Mouse (Mus musculus) urinary bladder, adult 2 months (tissue): ENCODE measurements around the gene Lin7a. TPM values are rescaled to one million over a fixed set of nuclear protein-coding genes. Genes with fewer than 3 reads are reported as not detected.
"Not testable (repeated sequence)": the region's sequence is repeated elsewhere in the genome, so short reads cannot be mapped to it uniquely, and the experiment has no call there.

Experiments
- DNase-seq: peaks from one replicate; pipeline ENCODE4 v3.0.0; 2022; ENCODE audit warnings: low spot score
- polyA plus RNA-seq: library from polyadenylated mRNA; depleted of rRNA; stranded (reverse); fragments of >200 nt; gene quantifications from 2 replicates; pipeline ENCODE4 v1.2.3, GENCODE M21; 2012

Gene Lin7a
- polyA plus RNA-seq, 1 experiment, result 1.0 TPM

GRCm38 (mm10) chr10:107237076-107237475 lies 34.4 kb upstream of the Lin7a start:
- DNase-seq, result no peak

DNA sequence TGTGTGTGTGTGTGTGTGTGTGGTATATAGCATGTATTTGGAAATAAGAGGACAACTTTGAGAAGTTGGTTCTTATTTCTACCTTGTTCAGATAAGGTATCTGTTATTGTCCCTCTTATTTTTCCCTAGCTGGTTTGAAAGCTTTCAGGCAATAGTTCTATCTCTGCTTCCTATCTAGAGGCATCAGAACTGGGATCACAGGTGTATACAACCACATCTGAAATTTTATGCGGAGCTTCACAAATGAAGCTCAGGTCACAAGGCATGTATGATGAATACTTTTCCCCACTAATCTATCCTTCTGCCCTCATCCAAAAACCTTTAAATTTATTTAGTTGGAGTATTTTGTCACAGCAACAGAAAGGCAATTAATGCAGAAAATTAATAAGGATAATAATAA lies 33.8 kb upstream of the Lin7a start:
- no peak for DNase-seq

DNA sequence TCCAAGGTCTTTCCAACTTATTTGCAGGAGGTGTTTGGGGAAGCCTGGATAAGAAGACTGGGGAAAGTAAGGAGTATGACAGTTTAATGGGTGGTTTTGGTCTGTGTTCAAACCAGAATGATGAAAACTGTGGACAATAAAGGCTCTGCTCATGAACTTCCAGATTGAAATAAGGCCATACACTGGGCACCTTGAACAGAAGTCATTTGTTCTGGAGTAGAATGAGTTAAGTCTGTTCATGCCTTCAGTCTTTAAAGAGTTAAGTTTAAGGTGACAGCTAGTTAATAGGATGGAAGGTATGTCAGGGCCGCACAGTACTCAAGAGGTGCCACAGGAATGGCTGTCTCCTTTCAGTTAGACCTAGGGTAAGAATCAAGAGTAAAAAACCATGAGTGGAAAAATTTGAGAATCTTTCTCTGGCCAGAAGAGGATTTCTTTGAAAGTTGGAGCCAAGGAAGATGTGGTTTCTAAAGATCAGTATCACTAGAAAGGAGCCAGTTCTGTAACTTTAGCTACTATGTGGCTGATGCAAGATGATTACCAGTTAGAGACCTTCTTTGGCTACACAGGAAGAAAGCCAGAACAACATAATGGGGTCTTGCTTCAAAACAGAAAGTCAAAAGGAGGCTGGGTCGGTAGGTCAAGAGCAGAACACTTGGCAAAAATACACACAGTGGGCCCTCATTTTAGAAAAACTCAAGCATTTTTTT lies 33.2 kb upstream of the Lin7a start:
- no peak for DNase-seq

DNA sequence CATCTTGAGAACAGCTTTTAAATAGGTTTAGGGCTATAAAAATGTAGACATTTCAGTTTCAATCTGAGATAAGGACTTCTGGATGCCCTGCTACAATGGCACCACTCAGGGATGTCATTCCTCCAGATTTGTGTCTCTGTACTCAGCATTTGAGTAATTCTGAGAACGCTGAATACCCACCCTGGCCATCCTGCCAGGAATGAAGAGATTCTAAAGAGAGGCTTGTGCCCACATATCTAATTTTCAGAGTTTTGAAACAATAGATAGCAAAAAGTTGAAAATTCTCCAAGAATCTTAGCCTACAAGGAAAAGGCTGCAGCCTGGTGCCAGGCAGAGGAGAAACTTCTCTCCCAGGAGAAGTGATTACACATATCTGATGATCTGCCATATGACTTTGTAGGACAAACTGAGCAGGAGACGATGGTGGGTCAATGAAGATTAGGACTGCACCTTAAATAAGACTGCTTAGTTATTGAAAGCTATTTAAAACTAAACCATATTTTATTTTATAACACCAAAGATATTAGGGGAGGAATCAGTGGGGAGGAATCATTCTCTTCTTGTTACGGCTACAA lies 32.5 kb upstream of the Lin7a start:
- no peak for DNase-seq

- DNase-seq, result no peak
Observed at GRCm38 (mm10) chr10:107239651-107240330, 31.7 kb upstream of the Lin7a start.

GRCm38 (mm10) chr10:107240446-107240845 lies 31.0 kb upstream of the Lin7a start:
- DNase-seq, result no peak

GRCm38 (mm10) chr10:107240986-107241385 lies 30.5 kb upstream of the Lin7a start:
- no peak for DNase-seq

GRCm38 (mm10) chr10:107241406-107241805 lies 30.1 kb upstream of the Lin7a start:
- no peak for DNase-seq

DNA sequence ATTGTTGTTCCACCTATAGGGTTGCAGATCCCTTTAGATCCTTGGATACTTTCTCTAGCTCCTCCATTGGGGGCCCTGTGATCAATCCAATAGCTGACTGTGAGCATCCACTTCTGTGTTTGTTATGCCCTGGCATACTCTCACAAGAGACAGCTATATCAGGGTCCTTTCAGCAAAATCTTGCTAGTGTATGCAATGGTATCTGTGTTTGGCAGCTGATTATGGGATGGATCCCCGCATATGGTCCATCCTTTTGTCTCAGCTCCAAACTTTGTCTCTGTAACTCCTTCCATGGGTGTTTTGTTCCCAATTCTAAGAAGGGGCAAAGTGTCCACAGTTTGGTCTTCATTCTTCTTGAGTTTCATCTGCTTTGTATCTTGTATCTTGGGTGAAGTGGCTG lies 29.5 kb upstream of the Lin7a start:
- DNase-seq, result not testable (repeated sequence)

- no peak for DNase-seq
Observed at GRCm38 (mm10) chr10:107242696-107243400, 28.6 kb upstream of the Lin7a start.

DNA sequence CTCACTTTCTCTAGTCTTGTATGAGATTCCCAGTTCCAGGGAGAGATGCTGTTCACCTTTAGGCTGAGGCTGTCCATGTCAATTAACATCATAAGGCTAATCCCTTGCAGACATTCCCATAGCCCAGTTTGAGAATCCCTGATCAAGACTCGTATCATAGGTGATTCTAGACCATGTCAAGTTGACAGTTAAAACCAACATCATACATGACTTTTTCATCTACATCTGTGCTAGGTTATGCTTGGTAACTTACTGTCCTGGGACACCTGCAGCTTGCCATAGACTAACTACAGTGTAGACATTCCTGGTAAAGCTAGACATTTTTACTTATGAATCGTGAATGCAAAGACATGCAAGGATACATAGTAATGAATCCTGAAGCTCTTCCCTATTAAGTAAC lies 27.3 kb upstream of the Lin7a start:
- DNase-seq, result no peak

DNA sequence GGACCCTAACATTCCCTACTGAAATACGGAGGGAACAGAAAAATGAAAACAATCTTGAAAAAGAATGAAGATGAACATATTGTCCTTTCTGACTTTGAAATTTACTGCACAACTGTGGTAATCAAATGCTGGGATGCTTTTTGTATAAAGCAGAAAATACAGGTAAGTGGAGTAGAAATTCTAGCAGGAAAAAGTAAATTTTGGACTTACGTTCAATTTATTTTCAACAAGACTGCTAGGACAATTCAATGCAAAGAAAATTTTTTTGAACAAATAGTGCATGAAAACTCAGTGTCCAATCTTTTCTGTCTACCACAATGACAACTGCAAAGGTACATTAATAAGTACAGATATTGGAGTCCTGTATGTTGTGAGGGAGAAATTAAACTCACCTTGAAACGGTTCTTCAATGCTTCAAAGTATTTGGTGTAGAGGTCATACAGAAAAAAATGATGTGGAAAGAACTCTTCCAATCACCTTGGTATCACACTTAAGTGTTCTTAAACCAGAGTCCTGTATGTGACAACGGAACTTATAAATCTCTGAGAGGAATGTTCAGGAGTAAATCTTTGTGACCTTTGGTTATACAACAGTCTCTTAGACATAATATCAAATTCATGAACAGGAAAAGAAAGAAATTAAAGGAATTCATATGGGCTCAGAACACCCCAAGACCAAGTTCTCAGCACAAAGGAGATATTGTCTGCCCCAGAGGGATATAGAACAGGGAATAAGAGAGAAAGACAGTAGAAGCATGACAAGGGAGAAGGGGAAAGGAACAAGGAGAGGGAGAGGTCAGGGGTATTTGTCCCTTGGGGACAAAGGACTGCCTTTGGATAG lies 26.6 kb upstream of the Lin7a start:
- DNase-seq, result no peak

DNA sequence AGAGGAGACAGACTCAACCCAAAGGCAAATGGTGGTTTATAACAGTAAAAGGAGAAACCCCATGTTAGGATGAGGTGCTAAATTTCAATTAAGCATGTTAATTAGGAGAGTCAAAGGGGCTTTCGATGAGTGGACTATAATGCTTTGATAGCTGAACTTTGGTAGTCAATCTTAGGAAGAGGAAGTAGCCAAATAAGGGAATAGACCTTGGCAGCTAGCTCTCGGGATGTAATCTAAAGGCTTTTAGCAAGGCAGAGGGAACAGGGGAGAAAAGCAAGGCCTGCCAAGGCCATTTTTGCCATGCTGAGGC lies 26.0 kb upstream of the Lin7a start:
- no peak for DNase-seq

- no peak for DNase-seq
Observed at GRCm38 (mm10) chr10:107245961-107246460, 25.5 kb upstream of the Lin7a start.

DNA sequence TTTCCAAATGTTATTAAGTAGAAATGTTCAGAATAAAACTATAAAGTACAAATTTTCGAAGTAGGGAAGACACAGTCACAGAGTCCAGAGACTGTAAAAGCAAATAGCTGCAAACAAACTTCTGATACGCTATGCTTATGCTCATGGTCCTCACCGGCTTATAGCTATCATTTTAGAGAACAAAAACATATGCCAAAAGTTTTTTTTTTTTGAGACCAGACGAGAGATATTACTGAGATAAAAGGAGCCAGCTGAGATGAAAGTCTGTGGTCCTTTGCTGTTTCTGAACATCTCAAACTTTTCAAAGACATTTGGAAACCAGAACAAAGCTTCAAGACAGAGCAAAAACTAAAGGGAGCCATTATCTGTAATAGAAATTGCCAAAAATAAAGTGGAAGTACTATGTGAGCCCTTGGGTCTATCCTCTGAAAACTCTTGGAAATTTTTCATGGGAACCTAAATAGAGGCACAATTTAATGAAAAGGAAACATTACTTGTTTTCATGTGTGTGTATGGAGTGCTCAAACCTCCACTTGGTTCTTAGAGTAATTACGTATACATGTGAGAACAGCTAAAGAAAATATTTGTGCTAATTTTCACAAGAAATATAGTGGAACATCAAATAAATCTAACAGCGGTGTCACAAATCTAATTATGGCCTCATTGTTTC lies 24.4 kb upstream of the Lin7a start:
- no peak for DNase-seq

DNA sequence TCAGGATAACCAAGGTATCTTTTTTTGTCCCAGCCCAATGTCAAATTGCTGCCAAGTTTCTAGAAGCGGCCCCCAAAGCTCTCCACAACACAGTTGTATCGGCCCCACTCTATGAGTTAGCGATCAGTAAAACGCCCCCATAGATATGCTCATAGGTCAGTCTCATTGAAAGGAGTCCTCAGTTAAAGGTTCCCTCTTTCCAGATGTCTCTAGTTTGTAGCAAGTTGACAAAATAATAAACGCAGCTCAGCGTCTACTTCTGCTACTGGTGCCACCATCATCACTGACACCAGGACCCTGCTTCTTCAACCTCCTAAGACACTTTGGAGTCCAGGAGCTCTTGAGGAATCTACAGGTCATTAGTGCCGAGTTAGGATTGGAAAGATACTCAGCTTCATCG lies 23.0 kb upstream of the Lin7a start:
- no peak for DNase-seq

GRCm38 (mm10) chr10:107249056-107249455 lies 22.4 kb upstream of the Lin7a start:
- no peak for DNase-seq

- no peak for DNase-seq
Observed at GRCm38 (mm10) chr10:107249606-107250186, 21.8 kb upstream of the Lin7a start.

- no peak for DNase-seq
Observed at GRCm38 (mm10) chr10:107250346-107251210, 20.9 kb upstream of the Lin7a start.

DNA sequence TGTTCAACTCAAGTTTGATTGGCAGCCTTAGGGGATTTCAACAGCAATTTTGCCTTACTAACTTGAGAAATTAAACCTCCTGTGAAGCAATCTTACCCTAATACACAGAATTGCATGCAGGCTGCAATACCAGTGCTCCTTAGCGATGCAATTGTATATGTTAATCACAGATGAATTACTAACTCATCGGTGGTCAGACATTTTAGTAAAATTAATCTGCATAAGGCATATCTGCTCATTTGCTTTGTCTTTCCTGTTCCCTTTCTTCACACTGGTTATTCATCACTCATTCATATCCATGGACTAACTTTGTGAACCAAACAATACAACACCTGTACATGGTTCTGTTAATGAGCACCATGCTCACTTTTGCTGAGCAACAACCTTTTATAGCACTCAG lies 20.2 kb upstream of the Lin7a start:
- DNase-seq, result no peak
